Mouse (Mus musculus): Measurements from ENCODE around the gene Nudt6. TPM values are rescaled to one million over a fixed set of nuclear protein-coding genes. Genes with fewer than 3 reads are reported as not detected.
A peak's percentile ranks its signal among the peaks of the same experiment; 100 is the strongest.

Nudt6 gene
- polyA plus RNA-seq (2015; fragmentation: Nextera tagmentation; extraction: Ambion mirVana), result 8.0 and 9.7 TPM in 2 replicates

- peak within 1 kb of the TSS; percentile 63 for H3K4me3 ChIP-seq
- peaks cover 21% of the 10 kb centered on the region for H3K4me1 ChIP-seq
- H3K9ac ChIP-seq, result peak within 1 kb of the TSS; percentile 72
- ATAC-seq (replicated peaks), result peak; percentile 91
- H3K36me3 ChIP-seq (replicated peaks), result no peaks in the 10 kb centered on the region; the same call in 1 of the 2 replicates
- H3K27ac ChIP-seq, result peak within 1 kb of the TSS; percentile 90
- no peaks in the 10 kb centered on the region for H3K27me3 ChIP-seq (replicated peaks)
- WGBS, result 0% methylated on average over 49 of the region's 50 CpGs
- H3K4me2 ChIP-seq, result peak within 1 kb of the TSS; percentile 93
- H3K9me3 ChIP-seq, result no peaks in the 10 kb centered on the region
Observed at GRCm38 (mm10) chr3:37420072-37420471, at the start of gene Nudt6. Gene Nudt6 (minus strand): TSS chr3:37420211.

- Histone ChIP-seq H3K9ac (no peak overlapping the region), H3K4me2 (no peak overlapping the region), H3K4me3 (no peak overlapping the region), H3K9me3 (no peaks in the 10 kb centered on the region), H3K36me3 (replicated peaks) (no peaks in the 10 kb centered on the region), H3K27ac (no peak overlapping the region), H3K27me3 (replicated peaks) (no peaks in the 10 kb centered on the region), H3K4me1 (no peaks in the 10 kb centered on the region)
- 83% methylated on average over 4 of the region's 4 CpGs for WGBS
- ATAC-seq (replicated peaks), result no peak
Observed at GRCm38 (mm10) chr3:37469353-37469752, 49.3 kb upstream of the Nudt6 start.

GRCm38 (mm10) chr3:37468170-37468569 is 48.2 kb upstream of the Nudt6 start:
- ATAC-seq (replicated peaks), result peak; percentile 85
- Histone ChIP-seq H3K9me3 (no peaks in the 10 kb centered on the region), H3K4me1 (no peaks in the 10 kb centered on the region), H3K27me3 (replicated peaks) (no peaks in the 10 kb centered on the region), H3K9ac (no peak overlapping the region), H3K4me2 (no peak overlapping the region), H3K36me3 (replicated peaks) (no peaks in the 10 kb centered on the region), H3K4me3 (no peak overlapping the region), H3K27ac (no peak overlapping the region)
- 92% methylated on average over 2 of the region's 2 CpGs for WGBS

GRCm38 (mm10) chr3:37455992-37456391 is 36.0 kb upstream of the Nudt6 start:
- ATAC-seq (replicated peaks), result no peak
- 100% methylated on average over 1 of the region's 1 CpGs for WGBS
- H3K27ac ChIP-seq, result no peak overlapping the region
- H3K4me3 ChIP-seq, result no peak overlapping the region
- no peaks in the 10 kb centered on the region for H3K4me1 ChIP-seq
- no peaks in the 10 kb centered on the region for H3K9me3 ChIP-seq
- H3K9ac ChIP-seq, result no peak overlapping the region
- H3K27me3 ChIP-seq (replicated peaks), result no peaks in the 10 kb centered on the region
- H3K4me2 ChIP-seq, result no peak overlapping the region
- H3K36me3 ChIP-seq (replicated peaks), result no peaks in the 10 kb centered on the region

GRCm38 (mm10) chr3:37443409-37443808 is 23.4 kb upstream of the Nudt6 start:
- Histone ChIP-seq H3K4me1 (no peaks in the 10 kb centered on the region), H3K4me2 (no peak overlapping the region), H3K27ac (no peak overlapping the region), H3K27me3 (replicated peaks) (no peaks in the 10 kb centered on the region), H3K9me3 (no peaks in the 10 kb centered on the region), H3K36me3 (replicated peaks) (0 out of 2 replicates have a peak, but pooled peaks cover 4% of the 10 kb centered on the region), H3K4me3 (no peak overlapping the region), H3K9ac (no peak overlapping the region)
- WGBS, result 96% methylated on average over 2 of the region's 2 CpGs
- no peak for ATAC-seq (replicated peaks)

GRCm38 (mm10) chr3:37439770-37440169 is 19.8 kb upstream of the Nudt6 start:
- H3K9ac ChIP-seq, result no peak overlapping the region
- H3K4me1 ChIP-seq, result no peaks in the 10 kb centered on the region
- H3K4me3 ChIP-seq, result no peak overlapping the region
- no peak overlapping the region for H3K4me2 ChIP-seq
- WGBS, result 97% methylated on average over 1 of the region's 1 CpGs
- H3K9me3 ChIP-seq, result no peaks in the 10 kb centered on the region
- H3K36me3 ChIP-seq (replicated peaks), result peaks cover 4% of the 10 kb centered on the region; the same call in 1 of the 2 replicates
- H3K27me3 ChIP-seq (replicated peaks), result no peaks in the 10 kb centered on the region
- ATAC-seq (replicated peaks), result no peak
- no peak overlapping the region for H3K27ac ChIP-seq

GRCm38 (mm10) chr3:37430359-37430758 is 10.3 kb upstream of the Nudt6 start:
- Histone ChIP-seq H3K4me2 (no peak overlapping the region), H3K9ac (no peak overlapping the region), H3K4me3 (no peak overlapping the region), H3K36me3 (replicated peaks) (peaks cover 7% of the 10 kb centered on the region; the same call in 1 of the 2 replicates), H3K9me3 (no peaks in the 10 kb centered on the region), H3K4me1 (no peaks in the 10 kb centered on the region), H3K27me3 (replicated peaks) (no peaks in the 10 kb centered on the region), H3K27ac (no peak overlapping the region)
- no peak for ATAC-seq (replicated peaks)

- H3K9ac ChIP-seq, result no peak overlapping the region
- no peak overlapping the region for H3K4me2 ChIP-seq
- no peaks in the 10 kb centered on the region for H3K9me3 ChIP-seq
- no peak overlapping the region for H3K27ac ChIP-seq
- no peaks in the 10 kb centered on the region for H3K27me3 ChIP-seq (replicated peaks)
- ATAC-seq (replicated peaks), result no peak
- no peak overlapping the region for H3K4me3 ChIP-seq
- peaks cover 10% of the 10 kb centered on the region for H3K4me1 ChIP-seq
- H3K36me3 ChIP-seq (replicated peaks), result peaks cover 8% of the 10 kb centered on the region; the same call in 1 of the 2 replicates
- 98% methylated on average over 3 of the region's 3 CpGs for WGBS
Observed at GRCm38 (mm10) chr3:37426069-37426468, 6.1 kb upstream of the Nudt6 start.

GRCm38 (mm10) chr3:37421179-37421578 is 1.2 kb upstream of the Nudt6 start:
- Histone ChIP-seq H3K4me1 (peaks cover 21% of the 10 kb centered on the region), H3K4me3 (peak overlapping the region; percentile 63), H3K4me2 (peak overlapping the region; percentile 93), H3K27ac (no peak overlapping the region), H3K27me3 (replicated peaks) (no peaks in the 10 kb centered on the region), H3K9me3 (no peaks in the 10 kb centered on the region), H3K36me3 (replicated peaks) (peaks cover 4% of the 10 kb centered on the region; the same call in 1 of the 2 replicates), H3K9ac (peak overlapping the region; percentile 47)
- WGBS, result 9% methylated on average over 3 of the region's 3 CpGs
- no peak for ATAC-seq (replicated peaks)

- no peak for ATAC-seq (replicated peaks)
- no peaks in the 10 kb centered on the region for H3K27me3 ChIP-seq (replicated peaks)
- WGBS, result under 1% methylated on average over 24 of the region's 24 CpGs
Observed at GRCm38 (mm10) chr3:37420641-37421040, 630 bp upstream of the Nudt6 start.

GRCm38 (mm10) chr3:37419458-37419991 is 486 bp downstream of the Nudt6 start, which contains the start of gene Spata5:
Gene Spata5 (plus strand): TSS chr3:37419896.
- ATAC-seq (replicated peaks), result peak; percentile 98
- H3K4me1 ChIP-seq, result peaks cover 21% of the 10 kb centered on the region
- H3K4me3 ChIP-seq, result peak within 1 kb of the TSS; percentile 63
- no peaks in the 10 kb centered on the region for H3K27me3 ChIP-seq (replicated peaks)
- H3K36me3 ChIP-seq (replicated peaks), result no peaks in the 10 kb centered on the region
- no peaks in the 10 kb centered on the region for H3K9me3 ChIP-seq
- peak within 1 kb of the TSS; percentile 90 for H3K27ac ChIP-seq
- peak within 1 kb of the TSS; percentile 72 for H3K9ac ChIP-seq
- WGBS, result under 1% methylated on average over 49 of the region's 50 CpGs
- H3K4me2 ChIP-seq, result peak within 1 kb of the TSS; percentile 93

More at GRCm38 (mm10) chr3:37420641-37421040, 630 bp upstream of the Nudt6 start:
- Histone ChIP-seq H3K9me3 (no peaks in the 10 kb centered on the region), H3K4me2 (peak overlapping the region; percentile 93), H3K4me1 (peaks cover 21% of the 10 kb centered on the region), H3K9ac (peak overlapping the region; percentile 47), H3K27ac (peak overlapping the region; percentile 82), H3K36me3 (replicated peaks) (peaks cover 4% of the 10 kb centered on the region; the same call in 1 of the 2 replicates), H3K4me3 (peak overlapping the region; percentile 63)

GRCm38 (mm10) chr3:37418961-37419457 is 1.0 kb downstream of the Nudt6 start:
- under 1% methylated on average over 30 of the region's 30 CpGs for WGBS
- peak overlapping the region; percentile 63 for H3K4me3 ChIP-seq

GRCm38 (mm10) chr3:37418341-37418740 is 1.7 kb downstream of the Nudt6 start:
- Histone ChIP-seq H3K27me3 (replicated peaks) (no peaks in the 10 kb centered on the region), H3K9ac (peak overlapping the region; percentile 72), H3K4me2 (peak overlapping the region; percentile 57), H3K9me3 (no peaks in the 10 kb centered on the region), H3K36me3 (replicated peaks) (no peaks in the 10 kb centered on the region), H3K4me3 (peak overlapping the region; percentile 63), H3K4me1 (peaks cover 21% of the 10 kb centered on the region), H3K27ac (no peak overlapping the region)
- no peak for ATAC-seq (replicated peaks)
- 73% methylated on average over 5 of the region's 5 CpGs for WGBS

More at GRCm38 (mm10) chr3:37418961-37419457, 1.0 kb downstream of the Nudt6 start:
- H3K9ac ChIP-seq, result peak overlapping the region; percentile 72
- no peaks in the 10 kb centered on the region for H3K27me3 ChIP-seq (replicated peaks)
- no peak for ATAC-seq (replicated peaks)
- H3K27ac ChIP-seq, result peak overlapping the region; percentile 90
- peaks cover 21% of the 10 kb centered on the region for H3K4me1 ChIP-seq
- no peaks in the 10 kb centered on the region for H3K9me3 ChIP-seq
- peak overlapping the region; percentile 57 for H3K4me2 ChIP-seq
- no peaks in the 10 kb centered on the region for H3K36me3 ChIP-seq (replicated peaks)

Data from midbrain, embryonic 15.5 days (tissue).